ENCODE assay signal across 10 mouse cellular contexts in genomic region chr13:56581512-56581911, GRCm38 (mm10). TPM values are rescaled to one million over a fixed set of nuclear protein-coding genes. Genes with fewer than 3 reads are reported as not detected.
DNase-seq lines count a peak whose midpoint lies in the region; ATAC-seq and TF ChIP-seq lines count a peak whose summit lies in the region.
"Had no signal": no experiment of that assay in that cellular context is flagged by ENCODE, and none has a peak within 500 bp of the region (broad histone marks: within the 10 kb centered on the region; RNA-seq: fewer than 3 reads in every experiment).

No protein-coding gene starts in this region.

- in situ Hi-C loops in ES-E14 (cut with MboI; ENCODE audit: low sequenced_read_pairs in 2 of 2, unreplicated experiment in 2 of 2) = no loop called here

- no peaks in the 10 kb centered on the region for H3K9me3 ChIP-seq in heart, embryonic 13.5 days
- no peaks in the 10 kb centered on the region for H3K9me3 ChIP-seq in ES-E14 (ENCODE audit: control insufficient read depth, insufficient read depth, low read depth, low read length)
- no peaks in the 10 kb centered on the region for H3K9me3 ChIP-seq in forebrain, embryonic 13.5 days (replicated peaks)
- H3K9me3 ChIP-seq in midbrain, embryonic 11.5 days (ENCODE audit: control insufficient read depth, low read length) = no peaks in the 10 kb centered on the region
- H3K9me3 ChIP-seq: liver, embryonic 15.5 days had no signal

- peak overlapping the region; percentile 89 for H3K27ac ChIP-seq in heart, embryonic 13.5 days (replicated peaks)
- H3K27ac ChIP-seq in ES-E14 (ENCODE audit: insufficient read depth, low read depth, low read length, poor library complexity, severe bottlenecking) = peak overlapping the region; percentile 51; the same call in 1 of the 2 replicates
- peak overlapping the region; percentile 90 for H3K27ac ChIP-seq in forebrain, embryonic 13.5 days
- peak overlapping the region; percentile 98 for H3K27ac ChIP-seq in midbrain, embryonic 11.5 days (ENCODE audit: low read depth, low read length)
- H3K27ac ChIP-seq: liver, embryonic 15.5 days had no signal

- no peak for ATAC-seq in heart, embryonic 13.5 days (ENCODE audit: extremely low read depth, insufficient number of reproducible peaks, low FRiP score, low TSS enrichment)
- ATAC-seq in forebrain, embryonic 13.5 days = peak; percentile 55
- ATAC-seq in midbrain, embryonic 11.5 days (ENCODE audit: low FRiP score) = peak; percentile 68
- no peak for ATAC-seq in erythroid progenitor cell, adult 5-6 weeks (replicated peaks; ENCODE audit: low FRiP score, poor library complexity, severe bottlenecking)

- no peak for DNase-seq in heart, adult 11 months
- DNase-seq in ES-E14 (ENCODE audit: low read depth, low spot score) = no peak
- peak; percentile 92 for DNase-seq in midbrain, embryonic 11.5 days (ENCODE audit: low spot score, missing footprints)
- DNase-seq in adrenal gland, adult 2 months = no peak
- DNase-seq in frontal cortex, postnatal 36 days (ENCODE audit: low spot score in 2 of 2) = no peak

- H3K27me3 ChIP-seq in heart, embryonic 13.5 days (replicated peaks) = no peaks in the 10 kb centered on the region
- H3K27me3 ChIP-seq in forebrain, embryonic 13.5 days = no peaks in the 10 kb centered on the region
- no peaks in the 10 kb centered on the region for H3K27me3 ChIP-seq in midbrain, embryonic 11.5 days (ENCODE audit: control insufficient read depth, insufficient read depth, low read length)
- H3K27me3 ChIP-seq: liver, embryonic 15.5 days had no signal

- H3K4me1 ChIP-seq in heart, embryonic 13.5 days = peaks cover 33% of the 10 kb centered on the region
- peaks cover 6 to 18% of the 10 kb centered on the region in 2 experiments; a peak in 3 of 4 replicates for H3K4me1 ChIP-seq in ES-E14 (ENCODE audit: control insufficient read depth in 2 of 2, insufficient read depth in 2 of 2, low read length in 2 of 2, poor library complexity in 1 of 2)
- H3K4me1 ChIP-seq in forebrain, embryonic 13.5 days = peaks cover 24% of the 10 kb centered on the region
- peaks cover 22% of the 10 kb centered on the region for H3K4me1 ChIP-seq in midbrain, embryonic 11.5 days (ENCODE audit: control insufficient read depth, insufficient read depth, low read length)

- no peak overlapping the region for H3K4me2 ChIP-seq in heart, embryonic 13.5 days
- H3K4me2 ChIP-seq in forebrain, embryonic 13.5 days = no peak overlapping the region
- H3K4me2 ChIP-seq in midbrain, embryonic 11.5 days = no peak overlapping the region
- H3K4me2 ChIP-seq: liver, embryonic 15.5 days had no signal

- WGBS in heart, embryonic 13.5 days = 25% methylated on average over 3 of the region's 3 CpGs
- WGBS in forebrain, embryonic 13.5 days = 0% methylated on average over 3 of the region's 3 CpGs
- WGBS in midbrain, embryonic 11.5 days = 2% methylated on average over 3 of the region's 3 CpGs

- H3K36me3 ChIP-seq in heart, embryonic 13.5 days = no peaks in the 10 kb centered on the region
- H3K36me3 ChIP-seq in ES-E14 (ENCODE audit: control insufficient read depth, insufficient read depth, low read length, poor library complexity, severe bottlenecking) = no peaks in the 10 kb centered on the region
- no peaks in the 10 kb centered on the region for H3K36me3 ChIP-seq in forebrain, embryonic 13.5 days (ENCODE audit: poor library complexity, severe bottlenecking)
- H3K36me3 ChIP-seq in midbrain, embryonic 11.5 days (ENCODE audit: control insufficient read depth, insufficient read depth, low read length) = no peaks in the 10 kb centered on the region
- H3K36me3 ChIP-seq: liver, embryonic 15.5 days had no signal

- H3K4me3 ChIP-seq in heart, embryonic 13.5 days = no peak overlapping the region
- H3K4me3 ChIP-seq in ES-E14 (ENCODE audit: insufficient read depth in 1 of 2, low read depth in 1 of 2, low read length in 2 of 2, poor library complexity in 1 of 2, severe bottlenecking in 1 of 2) = peak overlapping the region in 1 of 2 experiments; percentile 44; a peak in 1 of 4 replicates
- H3K4me3 ChIP-seq in forebrain, embryonic 13.5 days = no peak overlapping the region
- no peak overlapping the region for H3K4me3 ChIP-seq in midbrain, embryonic 11.5 days (ENCODE audit: low read depth, low read length)
- H3K4me3 ChIP-seq: erythroblast, embryonic 14.5 days; liver, embryonic 15.5 days had no signal

- peak overlapping the region; percentile 63; the same call in 1 of the 2 replicates for H3K9ac ChIP-seq in heart, embryonic 13.5 days
- H3K9ac ChIP-seq in ES-E14 (ENCODE audit: insufficient read depth, low read depth, low read length, poor library complexity, severe bottlenecking) = no peak overlapping the region
- no peak overlapping the region for H3K9ac ChIP-seq in forebrain, embryonic 13.5 days
- H3K9ac ChIP-seq in midbrain, embryonic 11.5 days (ENCODE audit: low read length) = peak overlapping the region; percentile 24; the same call in 1 of the 2 replicates
- H3K9ac ChIP-seq: liver, embryonic 15.5 days had no signal

TF ChIP-seq in ES-E14, 5 proteins besides CTCF, POLR2A, EP300 and RAD21:
- TF ChIP-seq ZNF384 (IDR thresholded peaks at IDR 0.05; ENCODE audit: low read depth, low read length) = no peak
- no peak for TF ChIP-seq MAFK (IDR thresholded peaks at IDR 0.05; ENCODE audit: insufficient read depth, low read depth, low read length)
- no peak for TF ChIP-seq HCFC1 (IDR thresholded peaks at IDR 0.05; ENCODE audit: borderline replicate concordance, insufficient read depth, low read length)
- TF ChIP-seq ZC3H11A (IDR thresholded peaks at IDR 0.05; ENCODE audit: borderline replicate concordance, low read depth, low read length) = no peak
- TF ChIP-seq CHD2 (IDR thresholded peaks at IDR 0.05; ENCODE audit: low read depth, low read length) = no peak
TF ChIP-seq in ES-E14: peak in this region for 0.

RNA-seq across cellular contexts. Expression of gene Tgfbi, which starts 27.8 kb away (rescaled TPM):
- polyA plus RNA-seq in heart, embryonic 13.5 days (2015; fragmentation: Nextera tagmentation; extraction: Ambion mirVana) = 59.4 and 64.5 TPM in 2 replicates
- 16.6 and 37.4 TPM in 2 replicates for total RNA-seq in ES-E14 (2012; rRNA removed)
- 4.8 and 6.9 TPM in 2 replicates for polyA plus RNA-seq in forebrain, embryonic 13.5 days (2015; fragmentation: Nextera tagmentation; extraction: Ambion mirVana)
- 20.2 and 25.3 TPM in 2 replicates for polyA plus RNA-seq in midbrain, embryonic 11.5 days (2014; fragmentation: Nextera tagmentation; extraction: Ambion mirVana)
- total RNA-seq in erythroid progenitor cell, adult 5-6 weeks (2015; ENCODE audit: low replicate concordance) = 10.1 and 20.5 TPM in 2 replicates
- total RNA-seq in erythroid progenitor cell, adult 5-6 weeks (2017; ENCODE audit: low replicate concordance) = 9.9 and 12.9 TPM in 2 replicates
- total RNA-seq in adrenal gland, adult 2 months (2021) = 10 to 100 TPM; 30.7 to 69.6 TPM
- polyA plus RNA-seq in adrenal gland, adult 2 months (2012; rRNA removed) = 80.5 and 129 TPM in 2 replicates

RNA-seq across cellular contexts. Expression of gene Lect2, which starts 33.2 kb away (rescaled TPM):
- polyA plus RNA-seq in heart, embryonic 13.5 days (2015; fragmentation: Nextera tagmentation; extraction: Ambion mirVana) = 0.19 and 3.0 TPM in 2 replicates
- not detected in 2 replicates for total RNA-seq in ES-E14 (2012; rRNA removed)
- polyA plus RNA-seq in forebrain, embryonic 13.5 days (2015; fragmentation: Nextera tagmentation; extraction: Ambion mirVana) = not detected in 2 replicates
- not detected in 2 replicates for polyA plus RNA-seq in midbrain, embryonic 11.5 days (2014; fragmentation: Nextera tagmentation; extraction: Ambion mirVana)
- total RNA-seq in erythroid progenitor cell, adult 5-6 weeks (2015; ENCODE audit: low replicate concordance) = not detected in 2 replicates
- total RNA-seq in erythroid progenitor cell, adult 5-6 weeks (2017; ENCODE audit: low replicate concordance) = not detected in 2 replicates
- under 1 TPM in 1 of 2 experiments, not detected in 1; 0.49 TPM for total RNA-seq in adrenal gland, adult 2 months (2021)
- not detected in 2 replicates for polyA plus RNA-seq in adrenal gland, adult 2 months (2012; rRNA removed)

RNA-seq across cellular contexts. Expression of gene Fbxl21, which starts 59.2 kb away (rescaled TPM):
- polyA plus RNA-seq in heart, embryonic 13.5 days (2015; fragmentation: Nextera tagmentation; extraction: Ambion mirVana) = 1.1 and 1.6 TPM in 2 replicates
- 0.58 and 1.2 TPM in 2 replicates for total RNA-seq in ES-E14 (2012; rRNA removed)
- 1.8 and 1.9 TPM in 2 replicates for polyA plus RNA-seq in forebrain, embryonic 13.5 days (2015; fragmentation: Nextera tagmentation; extraction: Ambion mirVana)
- 1.9 and 3.0 TPM in 2 replicates for polyA plus RNA-seq in midbrain, embryonic 11.5 days (2014; fragmentation: Nextera tagmentation; extraction: Ambion mirVana)
- not detected in 2 replicates for total RNA-seq in erythroid progenitor cell, adult 5-6 weeks (2015; ENCODE audit: low replicate concordance)
- 1.3 TPM in 1 of 2 replicates, not detected in the other for total RNA-seq in erythroid progenitor cell, adult 5-6 weeks (2017; ENCODE audit: low replicate concordance)
- 1 to 10 TPM; 4.0 to 6.5 TPM for total RNA-seq in adrenal gland, adult 2 months (2021)
- 1.5 and 2.9 TPM in 2 replicates for polyA plus RNA-seq in adrenal gland, adult 2 months (2012; rRNA removed)
- polyA plus RNA-seq: erythroblast, embryonic 14.5 days had no signal

Comparison
In these comparisons a context has a peak if more than half of its experiments do, and no peak if none do; other contexts are left out.
1. ATAC-seq: peak in forebrain, embryonic 13.5 days (single experiment) and midbrain, embryonic 11.5 days (single experiment); none in heart, embryonic 13.5 days (single experiment) and erythroid progenitor cell, adult 5-6 weeks (single experiment).
2. H3K9ac ChIP-seq: peak in heart, embryonic 13.5 days (single experiment) and midbrain, embryonic 11.5 days (single experiment); none in ES-E14 (single experiment) and forebrain, embryonic 13.5 days (single experiment).
3. Peak in every context shown above with its lines, with median percentiles within 50 percentile points of each other: H3K27ac ChIP-seq.